Mouse (Mus musculus) testis, postnatal 10 days (tissue): ENCODE measurements around the gene Tigd3.

Experiments used
- DNase-seq: peaks from one replicate; pipeline ENCODE4 v3.0.0; 2021; ENCODE audit warnings: low spot score

Tigd3 gene

GRCm38 (mm10) chr19:5877618-5878361 is 16.2 kb downstream of the Tigd3 start, which contains the start of gene Slc25a45:
Gene Slc25a45 (plus strand): TSS chr19:5877808.
- DNase-seq = peak; percentile 80

DNA sequence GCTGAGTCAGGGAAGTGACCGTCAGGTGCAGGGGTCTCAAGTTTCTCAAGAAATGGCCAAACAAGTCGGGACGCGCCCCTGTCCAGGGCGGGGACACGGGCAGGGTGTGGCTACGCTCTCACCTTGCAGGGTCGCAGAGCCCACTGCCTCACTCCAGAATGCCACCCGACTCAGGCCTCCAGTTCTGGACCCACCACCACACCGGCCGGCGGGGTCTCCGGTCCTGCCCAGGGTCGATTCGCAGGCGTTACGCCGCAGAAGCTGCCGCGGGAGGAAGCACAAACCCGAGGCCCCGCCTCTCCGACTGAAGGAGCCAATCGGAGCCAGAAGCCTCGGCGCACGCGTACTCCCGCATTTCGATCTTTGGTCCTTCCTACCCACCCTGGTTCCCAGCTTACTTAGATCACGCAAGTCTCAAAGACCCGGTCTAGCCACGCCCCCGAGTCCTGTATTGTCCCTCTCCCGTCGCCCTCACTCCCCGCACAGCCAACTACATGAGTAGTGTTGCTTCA is 18.9 kb downstream of the Tigd3 start, which contains the start of gene Frmd8:
TSS of gene Frmd8 (minus strand) at position 306 of the 512 bp plus-strand sequence.
- peak; percentile 97 for DNase-seq

GRCm38 (mm10) chr19:5874391-5874968 is 19.5 kb downstream of the Tigd3 start:
- no peak for DNase-seq

DNA sequence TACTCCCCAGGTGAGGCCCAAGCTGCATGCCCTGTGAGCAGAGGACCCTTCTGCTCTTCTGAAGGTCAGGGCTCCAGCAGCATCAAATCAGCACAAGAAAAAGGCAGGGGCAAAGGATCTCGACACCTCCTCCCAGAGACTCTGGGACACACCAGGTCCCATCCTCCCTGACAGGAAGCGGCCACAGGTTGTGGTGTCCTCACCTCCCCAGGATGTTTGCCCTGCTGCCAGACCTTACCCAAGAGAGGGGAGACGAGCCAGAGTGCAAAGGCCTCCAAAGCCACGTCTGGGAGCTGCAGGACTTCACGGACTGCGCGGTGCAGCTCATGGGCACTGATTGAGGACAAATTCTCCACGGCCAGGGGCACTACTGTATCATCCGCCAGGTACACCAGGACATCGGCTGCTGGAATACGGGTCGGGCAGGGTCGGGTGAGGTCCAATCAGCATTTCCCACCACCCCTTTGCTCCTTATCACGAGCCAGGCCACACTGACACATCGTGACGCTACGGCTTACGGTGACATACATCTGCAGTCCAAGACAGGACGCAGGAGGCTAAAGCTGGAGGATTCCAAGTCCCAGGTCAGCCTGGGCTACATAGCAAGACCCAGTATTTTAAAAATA is 20.9 kb downstream of the Tigd3 start:
- DNase-seq = no peak

DNA sequence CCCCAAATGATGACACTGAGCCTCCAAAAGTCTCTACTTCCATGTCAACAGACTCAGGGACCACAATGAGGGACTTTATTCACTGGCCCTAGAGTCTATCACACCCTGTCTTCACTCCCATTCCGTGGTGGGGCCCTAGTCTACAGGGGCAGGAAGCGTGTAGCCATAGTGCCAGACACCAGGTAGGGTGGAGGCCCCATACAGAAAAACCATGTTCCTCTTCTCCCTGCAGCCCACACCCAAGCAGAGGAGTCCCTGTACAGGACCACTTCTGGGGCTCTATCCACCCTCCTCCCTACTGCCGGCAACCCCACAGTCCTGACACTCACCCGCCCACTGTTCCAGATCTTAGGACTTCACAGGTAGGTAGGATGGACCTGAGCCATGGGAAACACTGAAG is 21.4 kb downstream of the Tigd3 start:
- DNase-seq = no peak

DNA sequence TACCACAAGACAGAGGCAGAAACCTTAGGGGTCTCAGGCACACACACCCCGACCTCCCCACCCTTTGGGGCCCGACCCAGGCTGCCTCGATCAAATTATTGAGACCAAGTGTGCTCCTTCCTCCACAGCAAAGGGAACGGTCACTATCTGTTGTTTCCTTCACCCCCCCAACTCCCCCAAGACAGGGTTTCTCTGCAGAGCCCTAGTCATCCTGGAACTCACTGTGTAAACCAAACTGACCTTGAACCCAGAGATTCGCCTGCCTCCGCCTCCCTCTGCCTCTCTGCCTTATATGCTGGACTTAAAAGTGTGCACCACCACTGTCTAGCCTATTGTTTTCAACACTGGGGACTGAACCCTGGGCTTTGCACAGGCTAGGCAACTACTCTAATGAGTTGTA is 22.3 kb downstream of the Tigd3 start:
- peak; percentile 38 for DNase-seq

DNA sequence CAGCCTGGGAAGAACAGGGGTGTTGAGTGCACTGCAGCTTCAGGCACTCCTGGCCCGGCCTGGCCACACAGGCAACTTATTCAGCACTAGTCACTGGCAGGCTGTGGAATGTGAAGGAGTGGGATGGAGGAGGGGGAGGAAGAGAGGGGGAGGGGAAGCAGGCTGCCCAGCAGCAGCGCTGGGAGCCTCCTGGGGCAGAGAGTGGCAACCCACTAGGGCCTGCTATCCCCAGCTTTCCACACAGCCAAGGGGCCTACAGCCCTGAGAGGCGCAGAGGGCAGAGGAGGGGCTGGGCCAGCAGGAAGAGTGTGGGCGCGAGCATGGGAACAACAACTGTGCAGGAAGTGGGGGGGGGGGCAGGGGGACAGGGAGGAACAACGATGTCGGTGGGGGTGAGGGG is 22.7 kb downstream of the Tigd3 start:
- DNase-seq = peak; percentile 54

- DNase-seq = no peak
These were observed 25.9 kb downstream of the Tigd3 start for GRCm38 (mm10) chr19:5868096-5868495.

DNA sequence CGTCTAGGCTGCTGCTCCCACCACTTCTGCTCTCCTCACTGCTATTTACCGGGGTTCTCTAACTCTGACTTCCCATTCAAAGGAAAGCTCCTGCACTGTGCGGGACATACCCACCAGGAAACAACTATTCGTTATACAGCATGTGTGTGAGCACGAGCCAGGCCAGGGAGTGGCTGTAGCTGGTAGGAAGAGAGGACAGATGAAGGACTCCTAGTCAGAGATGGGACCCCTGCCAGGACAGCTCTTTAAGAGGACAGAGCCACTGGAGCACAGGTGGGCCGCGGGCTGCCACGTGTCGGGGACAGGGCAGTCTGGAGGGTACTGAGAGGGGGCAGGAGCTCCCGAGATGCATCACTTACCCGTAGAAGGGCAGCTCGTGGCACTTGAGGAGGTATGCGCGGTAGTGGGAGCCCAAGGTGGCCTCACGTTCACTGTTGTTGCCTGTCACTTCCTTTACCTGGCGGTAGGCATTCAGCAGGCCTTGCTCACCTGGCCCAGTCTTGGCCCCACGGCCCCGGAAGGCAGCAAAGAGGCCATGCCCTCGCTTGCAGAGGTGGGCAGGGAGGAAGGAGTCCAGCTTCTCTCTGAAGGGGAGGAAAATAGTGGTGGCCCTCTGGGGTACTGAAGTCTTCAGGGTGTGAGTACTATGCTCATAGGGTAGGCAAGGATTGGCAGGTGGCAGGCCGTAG is 29.1 kb downstream of the Tigd3 start:
- DNase-seq = no peak

GRCm38 (mm10) chr19:5863776-5864175 is 30.2 kb downstream of the Tigd3 start:
- DNase-seq = no peak

DNA sequence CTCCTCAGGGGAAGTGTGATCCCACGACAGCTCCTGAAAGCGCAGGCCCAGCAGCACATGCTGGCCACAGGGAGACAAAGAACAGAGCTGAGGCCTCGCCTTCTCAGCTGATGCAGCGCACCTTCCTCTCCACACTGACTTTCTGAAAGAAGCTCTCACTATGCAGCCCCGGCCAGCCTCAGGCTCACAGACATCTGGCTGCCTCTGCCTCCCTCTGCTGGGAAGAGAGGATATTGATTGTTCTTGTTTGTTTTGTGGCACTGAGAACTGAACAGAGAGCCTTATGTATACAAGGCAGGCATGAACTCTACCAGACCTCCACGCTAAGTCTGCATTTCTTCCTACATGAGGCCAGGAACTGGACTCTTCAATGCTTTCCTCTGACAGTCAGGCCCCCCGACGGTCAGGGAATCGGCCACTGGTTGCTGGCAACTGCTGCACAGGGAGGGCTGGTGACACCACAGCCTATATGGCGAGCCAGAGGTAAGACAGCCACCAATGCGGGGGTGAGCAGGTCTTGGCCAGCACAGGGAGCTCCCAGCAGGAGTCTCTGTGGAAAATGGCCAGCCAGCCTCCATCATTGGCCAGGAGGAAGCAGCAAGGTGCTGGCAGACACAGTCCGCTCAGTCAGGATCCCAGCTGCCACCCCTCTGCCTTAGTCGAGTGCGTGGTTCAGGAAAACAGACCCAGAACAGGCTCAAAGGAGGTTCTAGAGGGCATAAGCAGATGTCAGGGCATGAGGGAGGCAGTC is 31.4 kb downstream of the Tigd3 start:
- no peak for DNase-seq

- DNase-seq = no peak
These were observed 37.3 kb downstream of the Tigd3 start for GRCm38 (mm10) chr19:5856604-5857003.

- no peak for DNase-seq
These were observed 41.8 kb downstream of the Tigd3 start for GRCm38 (mm10) chr19:5852035-5852722.

DNA sequence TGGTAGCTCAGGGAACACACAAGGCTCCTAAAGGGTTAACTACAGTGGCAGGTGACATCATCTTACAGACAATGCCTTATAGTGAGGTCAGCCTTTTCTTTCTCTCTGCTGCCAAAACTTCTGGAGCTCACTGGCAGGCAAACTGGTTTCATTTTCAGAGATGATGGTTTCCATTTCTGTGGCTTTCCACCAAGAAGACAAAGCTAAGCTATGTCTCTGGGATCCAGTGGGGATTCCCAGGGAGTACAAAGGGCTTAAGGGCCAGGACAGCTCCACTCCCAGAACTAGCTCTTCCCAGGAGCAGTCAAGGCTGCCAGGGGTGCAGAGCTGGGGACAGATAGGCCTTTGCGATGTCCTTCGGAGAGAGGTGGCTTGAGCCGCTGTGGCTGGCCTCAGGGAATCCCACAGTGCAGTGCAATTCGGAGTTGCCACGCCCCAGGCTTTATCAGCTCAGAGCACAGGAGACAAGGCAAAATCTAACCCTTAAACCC is 42.4 kb downstream of the Tigd3 start:
- DNase-seq = no peak

- DNase-seq = no peak
These were observed 43.1 kb downstream of the Tigd3 start for GRCm38 (mm10) chr19:5850860-5851259.

DNA sequence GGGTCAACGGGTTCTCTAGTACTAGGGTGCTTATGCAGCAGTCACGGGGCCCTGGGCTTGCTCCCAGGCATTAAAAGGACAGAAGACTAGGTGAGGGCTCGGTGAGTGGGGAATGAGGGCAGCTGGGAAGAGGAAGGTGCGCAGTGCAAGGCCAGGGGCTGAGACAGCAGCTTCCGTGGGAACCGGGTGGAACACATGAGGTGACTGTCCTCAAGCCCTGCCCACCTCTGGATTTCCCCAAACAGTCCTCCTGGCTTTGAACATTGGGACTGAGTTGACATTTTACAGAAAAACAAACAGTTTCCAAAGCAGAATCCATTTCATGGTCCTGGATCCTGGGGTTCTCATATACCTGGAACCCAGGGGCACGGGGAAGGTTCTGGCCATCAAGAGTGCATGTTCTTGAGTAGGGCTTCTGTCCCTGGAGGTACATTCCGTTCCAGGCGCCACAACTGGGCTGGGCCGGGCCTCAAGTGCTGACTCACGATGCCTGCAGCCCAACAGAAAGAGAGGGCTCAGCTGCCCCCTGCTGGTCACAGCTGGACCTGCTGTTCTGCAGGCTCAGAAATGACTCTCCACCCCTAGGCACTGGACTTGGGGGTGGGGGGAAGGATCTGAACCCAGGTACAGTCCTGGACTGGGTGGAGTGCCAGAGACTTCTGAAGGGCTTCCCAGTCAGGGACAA is 44.0 kb downstream of the Tigd3 start:
- peak; percentile 96 for DNase-seq

DNA sequence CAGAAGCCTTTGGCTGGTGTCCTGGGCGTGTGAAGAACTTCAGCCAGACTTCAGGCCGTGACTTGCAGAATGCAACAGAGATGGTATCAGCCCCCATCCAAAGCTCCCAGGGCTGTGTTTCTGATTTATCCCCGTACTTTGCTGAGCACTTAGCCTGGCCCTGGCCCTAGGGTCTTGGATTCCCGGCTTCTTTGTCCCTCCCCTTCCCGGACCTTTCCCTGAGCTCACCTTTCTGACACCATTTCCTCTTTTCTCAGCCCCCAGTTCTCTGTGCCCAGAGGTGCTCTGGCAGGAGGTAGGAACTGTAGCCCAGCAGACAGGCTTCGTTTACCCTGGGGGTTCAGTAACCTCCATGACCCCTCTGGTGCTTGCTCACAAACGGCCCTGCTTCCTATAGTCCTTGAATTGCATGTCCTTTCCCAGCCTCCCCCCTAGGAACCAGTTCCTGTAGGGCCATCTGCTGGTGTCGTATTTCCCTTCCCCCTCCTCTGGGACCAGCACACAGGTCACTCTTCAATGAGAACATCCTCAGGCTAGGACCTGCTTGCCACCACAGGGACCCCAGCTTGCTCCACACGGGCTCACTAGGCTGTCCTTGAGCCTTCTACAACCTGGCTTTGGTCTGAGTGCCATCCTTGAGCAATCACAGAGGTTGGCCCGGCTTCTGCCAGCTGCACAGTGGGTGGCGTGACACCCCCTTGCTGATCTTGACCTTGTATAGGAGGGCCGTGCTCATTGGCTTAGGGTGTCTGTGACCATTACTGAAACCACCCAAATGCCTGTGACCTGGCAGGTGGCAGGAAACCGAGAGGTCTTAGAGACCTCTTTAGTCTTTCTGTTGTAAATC is 44.9 kb downstream of the Tigd3 start:
- DNase-seq = no peak

GRCm38 (mm10) chr19:5848032-5848825 is 45.7 kb downstream of the Tigd3 start:
- DNase-seq = peak; percentile 58
